Mouse (Mus musculus): ENCODE results near the gene Adam1b.

GRCm38 (mm10) chr5:121518983-121519382 lies 15.7 kb upstream of the Adam1b start:
- TF ChIP-seq CTCF (IDR thresholded peaks at IDR 0.05; ENCODE audit: borderline replicate concordance, extremely low read depth, insufficient read depth, insufficient read length) (no peak), POLR2A (IDR thresholded peaks at IDR 0.05; ENCODE audit: borderline replicate concordance, extremely low read depth, insufficient read depth, insufficient read length, poor library complexity, severe bottlenecking) (no peak)

All from brain, embryonic 14.5 days (tissue).